Mouse (Mus musculus) olfactory bulb, adult 2 months (tissue): Measurements from ENCODE around the gene Igfbp2. TPM values are rescaled to one million over a fixed set of nuclear protein-coding genes. Genes with fewer than 3 reads are reported as not detected.

Experiments used
- H3K27ac ChIP-seq: fragments of 200-500 bp; 2 replicates; pipeline ENCODE4 v1.5.1; 2012; ENCODE audit warnings: low read depth, low read length; ENCODE audit not compliant: insufficient read depth
- H3K4me1 ChIP-seq: fragments of 200-500 bp; 2 replicates; pipeline ENCODE4 v1.6.1; 2012; ENCODE audit warnings: low read length; ENCODE audit not compliant: control insufficient read depth, insufficient read depth
- H3K4me3 ChIP-seq: fragments of 200-500 bp; 2 replicates; pipeline ENCODE4 v1.5.1; 2012; ENCODE audit warnings: mild to moderate bottlenecking, low read depth, low read length, moderate library complexity; ENCODE audit not compliant: insufficient read depth
- CTCF ChIP-seq: fragments of 200-500 bp; IDR thresholded peaks from 2 replicates; pipeline ENCODE4 v1.5.1; 2012; ENCODE audit warnings: low read depth, mild to moderate bottlenecking, low read length, moderate library complexity; ENCODE audit not compliant: insufficient read depth
- POLR2A ChIP-seq: fragments of 200-500 bp; IDR thresholded peaks from 2 replicates; pipeline ENCODE4 v1.6.1; 2012; ENCODE audit warnings: mild to moderate bottlenecking, low read depth, low read length, moderate library complexity; ENCODE audit not compliant: insufficient read depth
- WGBS: fragments of 180-500 bp; shearing (Covaris S2); methylation state at CpG from one replicate; pipeline ENCODE4 v1.1.7; 2018; 5-methylcytosine and 5-hydroxymethylcytosine counted together
- polyA plus RNA-seq: library from polyadenylated mRNA; stranded (reverse); fragments of >200 nt; gene quantifications from 2 replicates; pipeline ENCODE4 v1.2.4, GENCODE M21; 2012; ENCODE audit warnings: low replicate concordance; ENCODE audit not compliant: missing spikeins, insufficient read depth, insufficient read length

Igfbp2 gene
- not detected in 2 replicates for polyA plus RNA-seq

DNA sequence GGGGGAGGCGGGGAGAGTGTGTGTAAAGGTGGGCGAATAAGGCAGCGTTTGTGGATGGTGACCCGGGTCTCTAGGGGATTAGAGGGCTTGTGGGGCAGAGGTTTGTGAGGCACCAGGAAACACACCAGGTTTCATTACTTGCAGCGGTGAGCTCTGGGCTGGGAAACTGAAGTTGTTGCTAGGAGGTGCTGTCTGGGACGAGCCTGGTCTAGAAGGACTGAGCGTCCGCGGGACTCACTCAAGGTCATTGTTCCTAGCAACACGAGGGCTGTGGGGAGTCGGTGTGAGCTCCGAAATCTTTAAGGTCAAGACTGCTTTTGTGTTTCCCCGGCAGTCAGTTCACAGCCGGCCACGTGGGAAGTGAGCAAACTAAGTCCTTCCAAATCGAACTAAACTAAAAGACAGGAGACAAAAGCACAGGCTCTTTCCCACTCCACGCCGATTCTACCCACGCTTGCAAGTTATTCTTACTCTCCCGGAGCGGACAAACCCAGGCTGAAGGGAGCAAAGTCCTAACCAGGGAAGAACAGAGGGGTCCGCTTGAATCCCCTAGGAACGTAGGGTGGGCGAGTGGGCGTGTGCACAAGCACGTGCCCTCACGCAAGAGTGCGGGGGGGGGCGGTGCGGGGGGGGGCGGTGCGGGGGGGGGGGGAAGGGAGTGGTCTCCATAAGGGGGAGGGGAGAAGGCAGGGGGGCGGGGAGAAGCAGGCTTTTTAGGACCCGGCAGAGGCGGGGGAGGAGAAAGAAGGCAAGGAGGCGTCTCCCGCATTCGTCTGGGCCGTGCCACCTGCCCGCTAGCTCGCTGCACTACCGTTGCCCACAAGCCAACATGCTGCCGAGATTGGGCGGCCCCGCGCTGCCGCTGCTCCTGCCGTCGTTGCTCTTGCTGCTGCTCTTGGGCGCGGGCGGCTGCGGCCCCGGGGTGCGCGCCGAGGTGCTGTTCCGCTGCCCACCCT, at the start of gene Igfbp2:
Igfbp2 (plus strand) TSS at position 753 of the 956 bp plus-strand sequence.
- H3K27ac ChIP-seq: no peak within 1 kb of the TSS
- 8% methylated on average over 51 of the region's 58 CpGs for WGBS

DNA sequence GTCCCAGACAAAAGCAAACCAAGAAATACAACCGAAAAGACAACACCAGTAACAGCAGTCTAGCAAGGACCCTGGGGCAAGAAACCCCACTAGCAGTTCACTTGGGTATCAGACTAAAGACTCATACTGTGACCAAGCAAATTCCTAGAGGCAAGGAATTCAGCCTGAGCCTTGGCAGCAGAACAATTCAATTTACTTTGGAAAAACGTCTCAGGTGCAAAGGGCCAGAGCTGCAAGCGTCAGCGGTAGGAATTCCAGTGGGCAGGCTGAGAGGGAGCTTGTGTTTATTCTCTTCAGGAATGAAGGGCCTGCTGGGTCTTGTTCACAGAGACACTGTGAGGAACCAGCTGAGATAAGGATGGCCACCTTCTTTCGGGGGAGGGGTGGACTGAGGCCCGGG, 45.5 kb upstream of the Igfbp2 start:
- H3K27ac ChIP-seq: no peak overlapping the region
- no peak overlapping the region for H3K4me3 ChIP-seq
- H3K4me1 ChIP-seq: no peaks in the 10 kb centered on the region
- 51% methylated on average over 6 of the region's 6 CpGs for WGBS
- TF ChIP-seq CTCF (no peak), POLR2A (no peak)

More for the DNA sequence above, at the start of gene Igfbp2:
- Histone ChIP-seq H3K4me1 (peaks cover 22% of the 10 kb centered on the region), H3K4me3 (peak within 1 kb of the TSS; percentile 61)
- TF ChIP-seq POLR2A (no peak), CTCF (no peak)

DNA sequence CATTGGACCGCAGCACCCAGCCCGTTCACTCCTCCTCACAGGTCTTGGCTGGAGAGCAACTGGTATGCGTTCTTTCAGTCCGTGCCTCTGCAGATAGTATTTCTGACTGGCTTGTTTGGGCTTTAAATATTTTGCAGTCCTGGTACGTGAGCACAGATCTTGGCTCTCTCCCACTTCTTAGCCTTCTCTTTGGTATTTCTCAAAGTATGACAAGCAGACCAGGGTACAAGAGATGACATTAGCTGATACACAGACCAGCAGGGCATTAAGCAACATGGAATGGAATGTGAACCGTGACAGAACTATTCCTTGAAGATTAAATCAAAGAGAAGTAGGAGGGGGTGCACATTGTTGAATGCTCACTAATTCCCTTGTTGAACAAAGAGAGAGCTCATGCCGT, 43.6 kb upstream of the Igfbp2 start:
- Histone ChIP-seq H3K4me3 (no peak overlapping the region), H3K27ac (no peak overlapping the region), H3K4me1 (no peaks in the 10 kb centered on the region)
- WGBS: 73% methylated on average over 7 of the region's 7 CpGs
- TF ChIP-seq CTCF (no peak), POLR2A (no peak)

DNA sequence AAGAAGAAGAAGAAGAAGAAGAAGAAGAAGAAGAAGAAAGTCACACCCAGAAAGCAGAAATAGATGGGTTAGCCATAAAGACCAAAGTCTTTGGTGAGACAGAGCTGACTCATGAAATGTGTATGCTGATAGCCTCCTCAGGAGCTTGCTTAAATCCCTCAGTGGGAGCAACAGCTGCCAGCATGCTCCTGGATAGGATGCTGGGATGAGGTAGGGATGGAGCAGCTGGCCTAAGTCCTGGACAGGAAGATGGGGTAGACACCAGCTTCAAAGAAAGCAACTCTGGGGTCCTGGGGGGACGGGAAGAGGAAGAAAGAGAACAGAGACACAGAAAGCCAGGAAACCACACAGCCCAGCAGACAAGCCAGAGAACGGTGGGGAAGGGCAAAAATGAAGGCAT, 41.0 kb upstream of the Igfbp2 start:
- H3K4me3 ChIP-seq: no peak overlapping the region
- 81% methylated on average over 2 of the region's 2 CpGs for WGBS

DNA sequence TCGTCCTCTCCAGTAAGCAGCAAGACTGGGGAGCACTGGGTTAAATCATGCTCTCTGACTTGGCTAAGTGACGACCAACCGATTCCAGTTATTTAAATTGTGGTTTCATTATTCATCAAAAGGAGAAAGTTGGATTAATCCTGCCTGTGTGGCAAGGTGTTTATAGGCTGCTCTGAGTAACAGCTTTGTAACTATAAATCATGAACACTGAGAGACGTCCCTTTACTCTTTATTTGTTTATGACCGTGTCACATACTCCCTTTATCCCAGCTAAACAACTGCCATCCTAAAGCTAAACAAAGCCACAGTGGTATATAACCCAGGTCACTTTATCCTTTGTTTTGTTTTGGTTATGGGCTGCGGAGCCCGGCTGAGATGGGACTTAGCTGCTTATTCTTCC, 40.3 kb upstream of the Igfbp2 start:
- no peaks in the 10 kb centered on the region for H3K4me1 ChIP-seq
- TF ChIP-seq POLR2A (no peak), CTCF (no peak)
- 63% methylated on average over 7 of the region's 7 CpGs for WGBS

More for the DNA sequence above, 41.0 kb upstream of the Igfbp2 start:
- H3K4me1 ChIP-seq: no peaks in the 10 kb centered on the region
- TF ChIP-seq POLR2A (no peak), CTCF (no peak)
- H3K27ac ChIP-seq: no peak overlapping the region

DNA sequence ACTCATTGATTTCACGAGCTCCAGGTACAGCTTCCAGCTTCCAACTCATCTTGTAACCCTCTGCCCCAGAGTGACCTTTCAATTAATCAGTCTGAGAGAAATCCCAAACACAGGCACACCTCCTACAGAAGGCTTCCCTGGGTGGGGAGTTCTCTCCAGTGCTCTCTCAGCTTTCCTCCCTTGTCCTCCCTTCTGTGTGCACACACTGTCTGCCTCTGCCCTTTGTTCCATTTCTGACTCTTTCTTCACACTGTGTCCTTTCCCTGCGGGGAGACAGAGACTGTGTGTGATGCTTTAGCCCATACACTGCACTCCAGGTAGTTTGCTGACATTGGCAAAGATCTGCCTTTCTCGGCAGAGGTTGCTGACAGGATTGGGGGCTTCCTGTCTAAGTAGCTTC, 33.6 kb upstream of the Igfbp2 start:
- H3K27ac ChIP-seq: no peak overlapping the region
- WGBS: 48% methylated on average over 3 of the region's 3 CpGs
- H3K4me3 ChIP-seq: no peak overlapping the region
- TF ChIP-seq POLR2A: no peak
- TF ChIP-seq CTCF: no peak
- no peaks in the 10 kb centered on the region for H3K4me1 ChIP-seq

More for the DNA sequence above, 40.3 kb upstream of the Igfbp2 start:
- Histone ChIP-seq H3K4me3 (no peak overlapping the region), H3K27ac (no peak overlapping the region)

DNA sequence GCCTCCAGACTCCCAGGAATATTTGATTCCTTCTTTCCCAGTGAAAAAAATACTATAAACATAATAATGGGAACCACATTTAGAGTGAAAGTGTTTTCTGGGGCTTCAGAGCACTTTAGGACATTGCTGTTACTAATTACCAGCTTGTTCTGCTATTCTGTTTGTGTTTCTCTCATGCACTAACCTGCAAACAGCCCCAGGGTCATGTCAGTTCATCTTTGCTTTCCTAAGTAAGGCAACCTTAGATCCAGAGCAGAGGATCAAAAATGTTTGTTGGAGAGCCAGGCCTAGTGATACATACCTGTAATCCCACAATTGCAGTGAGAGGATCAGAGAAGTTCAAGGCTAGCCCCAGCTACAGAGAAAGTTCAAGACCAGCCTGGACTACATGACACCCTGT, 32.6 kb upstream of the Igfbp2 start:
- Histone ChIP-seq H3K4me1 (no peaks in the 10 kb centered on the region), H3K27ac (no peak overlapping the region), H3K4me3 (no peak overlapping the region)
- TF ChIP-seq CTCF: no peak
- TF ChIP-seq POLR2A: no peak

DNA sequence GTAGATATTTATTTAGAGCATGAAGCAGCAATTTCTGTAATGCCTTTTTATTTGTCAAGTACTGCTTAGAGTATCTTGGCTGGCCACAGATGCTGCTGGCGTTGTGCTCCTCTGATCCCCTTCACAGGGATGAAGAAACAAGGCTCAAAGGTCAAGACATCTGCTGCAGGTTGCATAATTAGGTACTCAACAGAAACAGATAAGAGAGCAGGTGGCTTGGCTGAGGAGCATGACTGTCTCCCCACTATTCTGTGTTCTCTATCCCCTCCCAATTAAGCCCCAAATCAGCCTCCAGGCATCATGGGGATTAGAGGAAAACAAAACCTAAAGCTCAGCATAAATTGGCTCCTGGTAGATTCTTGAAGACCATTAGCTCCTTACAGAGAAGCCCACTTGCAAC, 32.0 kb upstream of the Igfbp2 start:
- Histone ChIP-seq H3K27ac (no peak overlapping the region), H3K4me1 (no peaks in the 10 kb centered on the region), H3K4me3 (no peak overlapping the region)
- TF ChIP-seq CTCF: no peak
- no peak for TF ChIP-seq POLR2A
- WGBS: 43% methylated on average over 1 of the region's 1 CpGs

DNA sequence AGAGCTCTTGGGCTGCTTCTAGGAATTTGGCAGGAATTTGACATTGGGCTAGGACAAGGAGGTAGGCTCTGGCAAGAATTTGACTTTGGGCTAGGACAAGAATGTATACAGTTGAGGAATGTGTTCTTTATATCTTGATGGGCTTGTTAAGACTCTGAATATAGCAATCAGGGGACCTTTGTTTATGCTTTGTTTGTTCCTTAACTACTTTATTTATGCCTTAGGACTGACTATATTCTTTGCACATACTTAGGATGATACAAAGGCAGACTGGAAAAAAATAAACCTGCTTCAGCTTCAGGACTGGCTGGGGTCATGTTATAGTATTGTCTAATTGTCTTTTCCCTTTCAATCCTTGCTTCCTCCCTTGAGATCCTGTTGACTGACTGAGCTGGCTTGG, 31.1 kb upstream of the Igfbp2 start:
- no peak for TF ChIP-seq POLR2A
- no peak for TF ChIP-seq CTCF
- no peaks in the 10 kb centered on the region for H3K4me1 ChIP-seq
- H3K27ac ChIP-seq: no peak overlapping the region
- no peak overlapping the region for H3K4me3 ChIP-seq

DNA sequence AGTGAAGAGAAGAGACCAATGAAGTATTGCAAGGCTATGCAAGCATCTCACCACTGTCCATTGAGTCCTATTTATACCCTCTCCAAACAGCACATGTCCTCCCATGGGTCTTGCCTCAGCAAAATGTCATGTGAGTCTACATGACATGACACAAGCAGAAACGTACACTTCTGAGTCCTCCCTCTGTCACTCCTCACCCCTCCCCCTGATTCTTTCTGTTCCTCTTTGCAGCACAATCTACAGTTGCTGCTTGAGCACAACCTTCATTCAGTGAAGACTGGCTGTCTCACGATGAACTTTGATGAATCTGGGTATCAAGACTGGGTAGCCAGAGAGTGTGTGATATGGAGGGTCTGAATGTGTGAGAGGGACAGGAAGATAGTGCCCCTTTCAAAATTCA, 28.2 kb upstream of the Igfbp2 start:
- 88% methylated on average over 2 of the region's 2 CpGs for WGBS

More for the DNA sequence above, 28.2 kb upstream of the Igfbp2 start:
- no peak overlapping the region for H3K27ac ChIP-seq
- H3K4me3 ChIP-seq: no peak overlapping the region
- H3K4me1 ChIP-seq: no peaks in the 10 kb centered on the region
- TF ChIP-seq CTCF: no peak
- TF ChIP-seq POLR2A: no peak
